In genomic region chr9:48161505-48162192, GRCm38 (mm10) we compare ENCODE assay signal across 8 mouse cellular contexts. TPM values are rescaled to one million over a fixed set of nuclear protein-coding genes. Genes with fewer than 3 reads are reported as not detected.
A peak's percentile ranks its signal among the peaks of the same experiment; 100 is the strongest.
DNase-seq lines count a peak whose midpoint lies in the region; ATAC-seq and TF ChIP-seq lines count a peak whose summit lies in the region.

Gene Nxpe4, plus strand, starts transcription at chr9:48162023.

- H3K27me3 ChIP-seq in cerebellum, adult 2 months (ENCODE audit: control insufficient read depth, insufficient read depth, low read length), result no peaks in the 10 kb centered on the region
- H3K27me3 ChIP-seq in forebrain, embryonic 16.5 days (replicated peaks; ENCODE audit: control insufficient read depth, insufficient read depth, low read length), result 0 out of 2 replicates have a peak, but pooled peaks cover 3% of the 10 kb centered on the region

- peak; percentile 91 for DNase-seq in NIH3T3 (ENCODE audit: low read depth)
- DNase-seq in cerebellum, adult 2 months, result peak; percentile 70 to 78
- peak; percentile 27 to 42 for DNase-seq in heart, postnatal 36 days
- peak; percentile 88 to 89 for DNase-seq in layer of hippocampus, adult 8-10 months (ENCODE audit: low spot score in 2 of 2)
- DNase-seq in lung, adult 18-20 months, result peak; percentile 22 to 47
- no peak for DNase-seq in spleen, postnatal 10 days (ENCODE audit: low spot score in 2 of 2)

- 27% methylated on average over 12 of the region's 12 CpGs for WGBS in cerebellum, adult 2 months
- 31% methylated on average over 12 of the region's 12 CpGs for WGBS in forebrain, embryonic 16.5 days
- WGBS in olfactory bulb, adult 2 months, result 30% methylated on average over 12 of the region's 12 CpGs

- H3K4me3 ChIP-seq in cerebellum, adult 2 months (replicated peaks; ENCODE audit: insufficient read depth, low read depth, low read length), result peak within 1 kb of the TSS; percentile 46
- peak within 1 kb of the TSS; percentile 49 for H3K4me3 ChIP-seq in forebrain, embryonic 16.5 days (replicated peaks; ENCODE audit: low read length)
- H3K4me3 ChIP-seq in olfactory bulb, adult 2 months (ENCODE audit: insufficient read depth, low read depth, low read length), result peak within 1 kb of the TSS; percentile 40

- H3K4me1 ChIP-seq in cerebellum, adult 2 months (ENCODE audit: control insufficient read depth, insufficient read depth, low read length), result no peaks in the 10 kb centered on the region
- peaks cover 7% of the 10 kb centered on the region for H3K4me1 ChIP-seq in forebrain, embryonic 16.5 days (replicated peaks; ENCODE audit: control insufficient read depth, insufficient read depth, low read length)
- no peaks in the 10 kb centered on the region for H3K4me1 ChIP-seq in olfactory bulb, adult 2 months (ENCODE audit: control insufficient read depth, insufficient read depth, low read length)

- H3K9me3 ChIP-seq in forebrain, embryonic 16.5 days (ENCODE audit: control insufficient read depth, low read length), result no peaks in the 10 kb centered on the region

- TF ChIP-seq CTCF in cerebellum, adult 2 months (IDR thresholded peaks at IDR 0.05; ENCODE audit: borderline replicate concordance, insufficient read depth, low read depth, low read length), result peak; percentile 50; the same call in 1 of the 2 replicates
- TF ChIP-seq CTCF in olfactory bulb, adult 2 months (IDR thresholded peaks at IDR 0.05; ENCODE audit: insufficient read depth, low read depth, low read length), result no peak

- no peaks in the 10 kb centered on the region for H3K36me3 ChIP-seq in forebrain, embryonic 16.5 days (ENCODE audit: control insufficient read depth, insufficient read depth)

- intact Hi-C loops in heart, postnatal 36 days (cut with DNase I), result no loop called here

- ATAC-seq in forebrain, embryonic 16.5 days, result peak; percentile 89

- H3K27ac ChIP-seq in cerebellum, adult 2 months (ENCODE audit: insufficient read depth, low read length), result no peak within 1 kb of the TSS
- no peak within 1 kb of the TSS for H3K27ac ChIP-seq in forebrain, embryonic 16.5 days (ENCODE audit: low read length)
- H3K27ac ChIP-seq in olfactory bulb, adult 2 months (ENCODE audit: insufficient read depth, low read depth, low read length), result no peak within 1 kb of the TSS

- peak within 1 kb of the TSS; percentile 68 for H3K4me2 ChIP-seq in forebrain, embryonic 16.5 days (ENCODE audit: low read length)

- TF ChIP-seq POLR2A in cerebellum, adult 2 months (IDR thresholded peaks at IDR 0.05; ENCODE audit: borderline replicate concordance, insufficient read depth, low read length), result no peak
- no peak for TF ChIP-seq POLR2A in olfactory bulb, adult 2 months (IDR thresholded peaks at IDR 0.05; ENCODE audit: insufficient read depth, low read depth, low read length)

- H3K9ac ChIP-seq in forebrain, embryonic 16.5 days (replicated peaks; ENCODE audit: low read depth, low read length), result peak within 1 kb of the TSS; percentile 44

RNA-seq across cellular contexts. Expression of gene Nxpe4, which starts in this region (rescaled TPM):
- 7.6 TPM in 2 replicates for polyA plus RNA-seq in cerebellum, adult 2 months (2012; rRNA removed)
- polyA plus RNA-seq in forebrain, embryonic 16.5 days (2015; fragmentation: Nextera tagmentation; extraction: Ambion mirVana), result 7.4 and 7.8 TPM in 2 replicates
- 1 to 10 TPM; 7.2 to 8.4 TPM for total RNA-seq in heart, postnatal 36 days (2021)
- total RNA-seq in layer of hippocampus, adult 8-10 months (2022), result 10 to 100 TPM in 2 of 4 experiments, 1 to 10 TPM in 2; 7.3 to 11.4 (median 9.7) TPM
- not detected in 2 replicates for polyA plus RNA-seq in olfactory bulb, adult 2 months (2012; ENCODE audit: insufficient read depth, insufficient read length, low replicate concordance, missing spikeins)

Comparison
In these comparisons a context has a peak if more than half of its experiments do, and no peak if none do; other contexts are left out.
1. DNase-seq: peak in NIH3T3 (single experiment), cerebellum, adult 2 months (2 of 2), heart, postnatal 36 days (2 of 2), layer of hippocampus, adult 8-10 months (2 of 2) and lung, adult 18-20 months (2 of 2); none in spleen, postnatal 10 days (0 of 2).
2. Peak in every context shown above with its lines, with median percentiles within 50 percentile points of each other: H3K4me3 ChIP-seq.